Mouse (Mus musculus): Measurements from ENCODE around the gene Wbp2. TPM values are rescaled to one million over a fixed set of nuclear protein-coding genes. Genes with fewer than 3 reads are reported as not detected.

The Wbp2 gene
- polyA plus RNA-seq, 1 experiment = 334 TPM

DNA sequence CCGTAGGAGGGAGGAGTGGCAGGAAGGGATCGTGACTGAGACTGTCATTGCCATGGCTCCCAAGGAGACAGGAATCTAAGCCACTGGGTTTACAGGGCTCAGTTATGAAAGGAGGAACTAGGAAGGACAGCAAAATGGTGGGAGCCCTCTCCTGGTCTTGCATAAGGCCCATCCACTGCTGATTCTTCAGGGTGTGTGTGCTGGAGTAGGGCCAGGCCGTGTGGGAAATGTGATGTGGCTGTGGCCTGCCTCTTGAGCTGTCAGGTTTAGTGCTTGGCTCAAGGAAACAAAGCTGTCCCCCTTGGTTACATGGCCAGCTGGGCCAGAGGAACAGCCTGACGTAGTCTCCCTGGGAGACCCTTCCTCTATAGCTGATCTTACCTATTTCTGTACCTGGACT, 36.6 kb downstream of the Wbp2 start:
- WGBS = 85% methylated on average over 4 of the region's 4 CpGs
- Histone ChIP-seq H3K27ac (ENCODE audit: insufficient read depth, low read depth, low read length) (no peak overlapping the region), H3K4me1 (ENCODE audit: control insufficient read depth, insufficient read depth, insufficient read length, low read length) (no peaks in the 10 kb centered on the region), H3K4me3 (ENCODE audit: low read depth, low read length) (no peak overlapping the region), H3K27me3 (ENCODE audit: control insufficient read depth, insufficient read depth, low read length) (no peaks in the 10 kb centered on the region), H3K36me3 (ENCODE audit: control insufficient read depth, insufficient read depth, low read length) (peaks cover 65% of the 10 kb centered on the region)
- TF ChIP-seq POLR2A (IDR thresholded peaks at IDR 0.05; ENCODE audit: low read depth, low read length) = no peak
- no peak for TF ChIP-seq CTCF (IDR thresholded peaks at IDR 0.05; ENCODE audit: extremely low read depth, insufficient read length, insufficient replicate concordance, low read depth, low read length)

DNA sequence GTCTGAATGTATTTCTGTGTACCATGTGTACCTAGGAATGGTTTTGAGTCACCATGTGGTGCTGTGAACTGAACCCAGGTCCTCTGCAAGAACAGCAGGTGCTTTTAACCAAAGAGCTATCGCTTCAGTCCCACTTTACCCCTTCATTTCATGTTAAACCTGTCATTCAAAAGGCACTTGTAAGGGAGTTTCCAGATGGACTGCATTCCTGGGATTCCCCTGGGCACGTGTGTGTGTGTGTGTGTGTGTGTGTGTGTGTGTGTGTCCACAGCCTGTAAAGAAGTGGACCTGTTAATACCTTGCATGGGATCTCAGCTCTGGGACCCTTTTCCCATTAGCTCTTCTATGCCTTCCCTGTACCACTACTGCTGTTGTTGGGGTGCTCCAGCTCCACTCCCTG, 37.2 kb downstream of the Wbp2 start:
- Histone ChIP-seq H3K27ac (ENCODE audit: insufficient read depth, low read depth, low read length) (no peak overlapping the region), H3K27me3 (ENCODE audit: control insufficient read depth, insufficient read depth, low read length) (no peaks in the 10 kb centered on the region), H3K4me3 (ENCODE audit: low read depth, low read length) (no peak overlapping the region), H3K36me3 (ENCODE audit: control insufficient read depth, insufficient read depth, low read length) (peaks cover 60% of the 10 kb centered on the region), H3K4me1 (ENCODE audit: control insufficient read depth, insufficient read depth, insufficient read length, low read length) (no peaks in the 10 kb centered on the region)
- WGBS = 88% methylated on average over 2 of the region's 2 CpGs
- TF ChIP-seq CTCF (IDR thresholded peaks at IDR 0.05; ENCODE audit: extremely low read depth, insufficient read length, insufficient replicate concordance, low read depth, low read length) = no peak
- no peak for TF ChIP-seq POLR2A (IDR thresholded peaks at IDR 0.05; ENCODE audit: low read depth, low read length)

GRCm38 (mm10) chr11:116045173-116045572, 41.6 kb downstream of the Wbp2 start:
- no peaks in the 10 kb centered on the region for H3K4me1 ChIP-seq (ENCODE audit: control insufficient read depth, insufficient read depth, insufficient read length, low read length)
- 92% methylated on average over 6 of the region's 6 CpGs for WGBS
- TF ChIP-seq POLR2A (IDR thresholded peaks at IDR 0.05; ENCODE audit: low read depth, low read length) = no peak
- no peak for TF ChIP-seq CTCF (IDR thresholded peaks at IDR 0.05; ENCODE audit: extremely low read depth, insufficient read length, insufficient replicate concordance, low read depth, low read length)
- no peak overlapping the region for H3K4me3 ChIP-seq (ENCODE audit: low read depth, low read length)
- no peaks in the 10 kb centered on the region for H3K27me3 ChIP-seq (ENCODE audit: control insufficient read depth, insufficient read depth, low read length)
- H3K27ac ChIP-seq (ENCODE audit: insufficient read depth, low read depth, low read length) = no peak overlapping the region
- H3K36me3 ChIP-seq (ENCODE audit: control insufficient read depth, insufficient read depth, low read length) = peaks cover 27% of the 10 kb centered on the region

GRCm38 (mm10) chr11:116043286-116043685, 43.5 kb downstream of the Wbp2 start:
- Histone ChIP-seq H3K27ac (ENCODE audit: insufficient read depth, low read depth, low read length) (no peak overlapping the region), H3K4me1 (ENCODE audit: control insufficient read depth, insufficient read depth, insufficient read length, low read length) (no peaks in the 10 kb centered on the region), H3K36me3 (ENCODE audit: control insufficient read depth, insufficient read depth, low read length) (peaks cover 18% of the 10 kb centered on the region), H3K4me3 (ENCODE audit: low read depth, low read length) (no peak overlapping the region), H3K27me3 (ENCODE audit: control insufficient read depth, insufficient read depth, low read length) (no peaks in the 10 kb centered on the region)
- no peak for TF ChIP-seq POLR2A (IDR thresholded peaks at IDR 0.05; ENCODE audit: low read depth, low read length)
- no peak for TF ChIP-seq CTCF (IDR thresholded peaks at IDR 0.05; ENCODE audit: extremely low read depth, insufficient read length, insufficient replicate concordance, low read depth, low read length)
- 96% methylated on average over 1 of the region's 1 CpGs for WGBS

- Histone ChIP-seq H3K27ac (ENCODE audit: insufficient read depth, low read depth, low read length) (no peak overlapping the region), H3K36me3 (ENCODE audit: control insufficient read depth, insufficient read depth, low read length) (peaks cover 13% of the 10 kb centered on the region), H3K4me1 (ENCODE audit: control insufficient read depth, insufficient read depth, insufficient read length, low read length) (no peaks in the 10 kb centered on the region), H3K4me3 (ENCODE audit: low read depth, low read length) (no peak overlapping the region), H3K27me3 (ENCODE audit: control insufficient read depth, insufficient read depth, low read length) (no peaks in the 10 kb centered on the region)
- no peak for TF ChIP-seq CTCF (IDR thresholded peaks at IDR 0.05; ENCODE audit: extremely low read depth, insufficient read length, insufficient replicate concordance, low read depth, low read length)
- TF ChIP-seq POLR2A (IDR thresholded peaks at IDR 0.05; ENCODE audit: low read depth, low read length) = no peak
- 83% methylated on average over 5 of the region's 5 CpGs for WGBS
These were observed 44.2 kb downstream of the Wbp2 start for GRCm38 (mm10) chr11:116042372-116043138.

DNA sequence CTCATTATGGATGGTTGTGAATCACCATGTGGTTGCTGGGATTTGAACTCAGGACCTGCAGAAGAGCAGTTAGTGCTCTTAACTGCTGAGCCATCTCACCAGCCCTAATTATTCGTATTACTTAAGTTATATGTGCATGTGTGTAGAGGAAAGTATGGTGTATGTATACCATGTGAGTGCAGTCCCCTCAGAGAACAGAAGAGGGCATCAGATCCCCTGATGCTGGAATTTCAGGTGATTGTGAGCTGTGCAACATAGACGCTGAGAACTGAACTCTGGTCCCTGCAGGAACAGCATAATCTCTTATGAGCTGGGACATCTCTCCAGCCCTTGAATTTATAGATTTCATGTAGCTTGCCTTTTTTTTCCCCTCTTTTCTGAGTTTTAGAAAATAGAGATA, 45.0 kb downstream of the Wbp2 start:
- no peak overlapping the region for H3K4me3 ChIP-seq (ENCODE audit: low read depth, low read length)
- no peak overlapping the region for H3K27ac ChIP-seq (ENCODE audit: insufficient read depth, low read depth, low read length)
- no peaks in the 10 kb centered on the region for H3K4me1 ChIP-seq (ENCODE audit: control insufficient read depth, insufficient read depth, insufficient read length, low read length)
- WGBS = 99% methylated on average over 2 of the region's 2 CpGs
- no peak for TF ChIP-seq POLR2A (IDR thresholded peaks at IDR 0.05; ENCODE audit: low read depth, low read length)
- TF ChIP-seq CTCF (IDR thresholded peaks at IDR 0.05; ENCODE audit: extremely low read depth, insufficient read length, insufficient replicate concordance, low read depth, low read length) = no peak
- H3K36me3 ChIP-seq (ENCODE audit: control insufficient read depth, insufficient read depth, low read length) = peaks cover 12% of the 10 kb centered on the region
- no peaks in the 10 kb centered on the region for H3K27me3 ChIP-seq (ENCODE audit: control insufficient read depth, insufficient read depth, low read length)

DNA sequence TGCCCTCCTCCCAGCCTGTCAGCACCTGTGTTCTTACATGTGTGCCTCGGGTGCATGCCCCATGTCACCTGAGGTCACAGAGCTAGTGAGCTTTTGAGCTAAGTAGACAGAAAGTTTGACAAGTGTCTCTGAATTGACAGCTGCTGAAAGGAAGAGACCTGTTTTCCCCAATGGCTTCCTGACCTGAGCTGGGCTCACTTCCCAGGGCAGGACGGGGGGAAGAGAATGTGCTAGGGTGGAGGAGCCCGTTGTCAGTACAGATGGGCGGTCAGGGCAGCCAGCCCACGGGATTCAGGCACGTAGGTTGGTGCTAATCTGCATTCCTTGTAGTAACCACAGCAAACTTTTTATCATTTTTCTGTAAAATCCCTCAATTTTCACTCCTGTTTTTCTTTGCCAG, 46.2 kb downstream of the Wbp2 start:
- WGBS = 90% methylated on average over 6 of the region's 6 CpGs
- H3K27me3 ChIP-seq (ENCODE audit: control insufficient read depth, insufficient read depth, low read length) = no peaks in the 10 kb centered on the region
- no peak overlapping the region for H3K4me3 ChIP-seq (ENCODE audit: low read depth, low read length)
- H3K27ac ChIP-seq (ENCODE audit: insufficient read depth, low read depth, low read length) = no peak overlapping the region
- peaks cover 12% of the 10 kb centered on the region for H3K36me3 ChIP-seq (ENCODE audit: control insufficient read depth, insufficient read depth, low read length)
- H3K4me1 ChIP-seq (ENCODE audit: control insufficient read depth, insufficient read depth, insufficient read length, low read length) = no peaks in the 10 kb centered on the region
- TF ChIP-seq CTCF (IDR thresholded peaks at IDR 0.05; ENCODE audit: extremely low read depth, insufficient read length, insufficient replicate concordance, low read depth, low read length) (no peak), POLR2A (IDR thresholded peaks at IDR 0.05; ENCODE audit: low read depth, low read length) (no peak)

Measured in small intestine, adult 2 months (tissue).